Mouse (Mus musculus): ENCODE measurements around the gene Shb.

GRCm38 (mm10) chr4:45539187-45539586, 6.9 kb upstream of the Shb start:
- TF ChIP-seq POLR2A (IDR thresholded peaks at IDR 0.05; ENCODE audit: extremely low read depth, insufficient read depth, low read length) (no peak), CTCF (IDR thresholded peaks at IDR 0.05; ENCODE audit: low read depth, low read length) (no peak)

Measured in liver, adult 2 months (tissue).